Mouse (Mus musculus): ENCODE measurements around the gene Secisbp2. TPM values are rescaled to one million over a fixed set of nuclear protein-coding genes. Genes with fewer than 3 reads are reported as not detected.
A peak's percentile ranks its signal among the peaks of the same experiment; 100 is the strongest.
"Not testable (repeated sequence)": the region's sequence is repeated elsewhere in the genome, so short reads cannot be mapped to it uniquely, and the experiment has no call there.

Gene Secisbp2
- polyA plus RNA-seq, 1 experiment from 2014 or later, result 31.1 TPM

DNA sequence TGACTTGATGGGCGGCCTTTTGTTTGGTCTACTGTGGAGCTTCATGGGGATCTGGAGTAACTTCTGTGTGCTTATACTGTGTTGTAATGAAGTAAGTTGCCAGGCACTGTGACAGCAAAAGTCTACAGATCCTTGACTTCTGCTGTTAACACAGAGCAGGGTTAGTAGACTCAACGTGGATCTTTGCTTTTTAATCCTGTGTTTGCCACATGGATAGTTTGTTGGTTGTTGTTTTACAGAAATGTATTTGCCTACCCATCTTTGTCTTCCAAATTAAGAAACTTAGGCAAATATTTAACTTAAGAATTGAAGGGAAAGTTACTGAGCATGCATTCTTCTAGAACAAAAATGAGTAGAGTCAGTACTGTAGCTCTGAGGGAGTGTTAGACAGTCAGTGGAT, 12.1 kb downstream of the Secisbp2 start:
- H3K4me3 ChIP-seq, result no peak overlapping the region
- 93% methylated on average over 2 of the region's 2 CpGs for WGBS
- no peak overlapping the region for H3K27ac ChIP-seq
- H3K9me3 ChIP-seq, result no peaks in the 10 kb centered on the region
- H3K4me1 ChIP-seq, result no peaks in the 10 kb centered on the region
- no peaks in the 10 kb centered on the region for H3K27me3 ChIP-seq
- no peak overlapping the region for H3K9ac ChIP-seq
- no peak overlapping the region for H3K4me2 ChIP-seq
- H3K36me3 ChIP-seq, result peaks cover 87% of the 10 kb centered on the region
- ATAC-seq (ENCODE audit: borderline replicate concordance, extremely low read depth, low FRiP score, low TSS enrichment), result no peak

DNA sequence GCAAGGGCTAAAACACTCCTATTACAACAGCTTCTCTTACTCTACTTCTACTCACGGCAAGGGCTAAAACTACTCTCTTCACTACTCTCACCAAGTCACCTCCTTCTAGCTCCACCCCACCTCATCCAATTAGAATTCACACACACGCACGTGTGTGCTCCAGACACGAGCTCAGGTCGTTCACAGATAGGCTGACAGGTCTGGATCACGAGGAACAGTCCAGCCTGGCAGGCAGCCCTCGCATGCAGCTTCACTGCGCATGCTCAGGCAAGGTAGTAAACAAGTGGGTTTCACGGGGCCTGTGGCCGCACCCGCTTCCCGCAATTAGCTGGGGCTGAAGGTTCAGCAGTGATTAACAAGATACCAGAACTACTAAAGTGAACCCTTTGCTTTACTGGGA, 16.7 kb downstream of the Secisbp2 start:
- not testable (repeated sequence) for H3K9me3 ChIP-seq; H3K4me1 ChIP-seq; ATAC-seq (ENCODE audit: borderline replicate concordance, extremely low read depth, low FRiP score, low TSS enrichment); H3K9ac ChIP-seq; H3K27ac ChIP-seq; H3K27me3 ChIP-seq; H3K4me2 ChIP-seq; H3K4me3 ChIP-seq
- WGBS, result 88% methylated on average over 12 of the region's 12 CpGs
- peaks cover 74% of the 10 kb centered on the region for H3K36me3 ChIP-seq

DNA sequence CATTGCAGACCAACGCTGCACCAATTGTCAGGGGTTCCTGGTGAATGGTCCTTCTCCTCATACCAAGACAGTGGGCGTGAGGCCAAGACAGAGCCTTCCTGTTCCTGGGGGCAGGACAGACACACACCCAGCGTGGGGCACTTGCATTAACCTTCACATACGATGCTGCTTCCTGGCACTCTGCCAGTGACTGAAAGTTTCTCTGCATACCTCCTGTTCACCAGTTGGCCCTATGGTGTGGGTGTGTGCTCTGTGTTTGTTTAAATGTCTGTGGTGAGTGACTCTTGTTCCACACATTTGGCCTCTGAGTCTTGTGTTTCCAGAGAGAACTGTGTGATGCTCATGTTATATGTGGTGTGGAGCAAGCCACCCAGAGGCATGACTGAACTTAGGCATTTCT, 25.1 kb downstream of the Secisbp2 start:
- H3K9me3 ChIP-seq, result no peaks in the 10 kb centered on the region
- WGBS, result 56% methylated on average over 4 of the region's 4 CpGs
- no peak overlapping the region for H3K9ac ChIP-seq
- peaks cover 85% of the 10 kb centered on the region for H3K36me3 ChIP-seq
- no peak overlapping the region for H3K4me2 ChIP-seq
- H3K4me3 ChIP-seq, result no peak overlapping the region
- 0 out of 2 replicates have a peak, but pooled peaks have one; percentile 46 for ATAC-seq (ENCODE audit: borderline replicate concordance, extremely low read depth, low FRiP score, low TSS enrichment)
- H3K27ac ChIP-seq, result no peak overlapping the region
- no peaks in the 10 kb centered on the region for H3K27me3 ChIP-seq
- H3K4me1 ChIP-seq, result no peaks in the 10 kb centered on the region

DNA sequence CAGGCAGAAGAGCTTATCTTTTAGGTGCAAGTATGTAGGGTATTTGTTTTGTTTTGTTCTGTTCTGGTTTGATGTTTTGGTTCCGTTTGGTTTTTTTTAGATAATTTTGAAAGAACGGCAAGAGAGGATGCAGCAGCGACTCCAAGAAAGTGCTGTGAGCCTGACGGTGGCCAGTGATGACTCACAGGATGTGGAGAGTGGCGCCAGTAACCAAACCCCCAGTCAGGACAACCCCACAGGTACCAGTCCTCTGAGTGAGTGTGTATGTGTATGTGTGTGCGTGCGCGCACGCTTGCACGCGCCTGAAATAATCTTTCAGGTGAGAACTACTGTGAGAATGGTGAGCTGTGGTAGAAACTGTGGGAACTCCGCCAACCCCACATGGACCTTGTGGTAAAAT, 25.5 kb downstream of the Secisbp2 start:
- ATAC-seq (ENCODE audit: borderline replicate concordance, extremely low read depth, low FRiP score, low TSS enrichment), result no peak
- no peak overlapping the region for H3K9ac ChIP-seq
- H3K27ac ChIP-seq, result no peak overlapping the region
- no peak overlapping the region for H3K4me2 ChIP-seq
- peaks cover 86% of the 10 kb centered on the region for H3K36me3 ChIP-seq
- no peaks in the 10 kb centered on the region for H3K27me3 ChIP-seq
- WGBS, result 89% methylated on average over 12 of the region's 12 CpGs
- no peak overlapping the region for H3K4me3 ChIP-seq
- no peaks in the 10 kb centered on the region for H3K4me1 ChIP-seq
- H3K9me3 ChIP-seq, result no peaks in the 10 kb centered on the region

DNA sequence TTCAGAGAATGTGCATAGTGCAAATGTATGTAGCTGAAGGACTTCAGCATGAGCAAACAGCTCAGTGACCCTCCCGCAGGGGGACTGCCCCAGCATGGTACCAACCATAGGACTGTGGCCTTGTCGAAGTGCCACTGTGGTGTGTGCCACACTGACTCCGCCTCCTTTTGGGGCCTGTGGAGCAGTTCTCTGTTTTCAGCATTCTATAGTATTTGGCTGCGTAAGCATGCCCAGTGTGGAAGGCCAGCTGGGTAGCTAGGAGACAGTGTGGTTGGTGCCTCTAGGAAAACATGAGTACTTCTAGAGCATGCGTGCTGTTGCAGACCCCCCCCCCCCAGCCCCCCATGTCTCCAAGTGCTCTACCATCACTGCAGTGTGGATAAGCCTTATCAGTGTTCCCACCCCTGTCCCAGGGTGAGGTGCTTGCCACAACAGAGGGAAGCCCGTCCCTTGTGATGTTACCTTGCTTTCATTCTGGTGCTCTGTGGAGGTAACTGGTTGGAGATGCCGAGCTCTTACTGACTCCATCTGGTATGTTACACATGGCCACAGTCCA, 26.2 kb downstream of the Secisbp2 start:
- Histone ChIP-seq H3K4me2 (no peak overlapping the region), H3K27ac (no peak overlapping the region), H3K9me3 (no peaks in the 10 kb centered on the region), H3K4me3 (no peak overlapping the region), H3K36me3 (peaks cover 92% of the 10 kb centered on the region), H3K9ac (no peak overlapping the region), H3K27me3 (no peaks in the 10 kb centered on the region), H3K4me1 (no peaks in the 10 kb centered on the region)
- 85% methylated on average over 7 of the region's 7 CpGs for WGBS
- ATAC-seq (ENCODE audit: borderline replicate concordance, extremely low read depth, low FRiP score, low TSS enrichment), result no peak

DNA sequence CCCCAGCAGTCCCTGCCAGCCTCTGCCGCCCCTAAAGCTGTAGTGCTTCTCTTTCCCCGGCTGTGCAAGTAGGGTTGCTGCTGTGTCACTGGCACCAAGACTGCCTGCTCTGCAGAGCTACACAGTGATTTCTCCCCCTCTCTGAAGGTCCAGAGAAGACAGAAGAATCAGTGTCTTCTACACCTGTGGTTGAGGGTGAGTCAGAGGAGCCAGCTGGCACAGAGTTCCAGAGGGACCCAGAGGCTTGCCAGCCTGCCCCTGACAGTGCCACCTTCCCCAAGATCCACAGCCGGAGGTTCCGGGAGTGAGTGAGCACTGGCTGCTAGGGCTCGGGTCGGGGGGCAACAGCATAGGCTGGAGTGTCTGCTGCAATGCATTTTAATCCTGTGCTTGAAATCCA, 27.2 kb downstream of the Secisbp2 start:
- 86% methylated on average over 6 of the region's 6 CpGs for WGBS
- Histone ChIP-seq H3K27me3 (no peaks in the 10 kb centered on the region), H3K36me3 (peaks cover 94% of the 10 kb centered on the region), H3K4me1 (no peaks in the 10 kb centered on the region), H3K27ac (no peak overlapping the region), H3K9ac (no peak overlapping the region), H3K4me3 (no peak overlapping the region), H3K9me3 (no peaks in the 10 kb centered on the region), H3K4me2 (no peak overlapping the region)
- ATAC-seq (ENCODE audit: borderline replicate concordance, extremely low read depth, low FRiP score, low TSS enrichment), result no peak

DNA sequence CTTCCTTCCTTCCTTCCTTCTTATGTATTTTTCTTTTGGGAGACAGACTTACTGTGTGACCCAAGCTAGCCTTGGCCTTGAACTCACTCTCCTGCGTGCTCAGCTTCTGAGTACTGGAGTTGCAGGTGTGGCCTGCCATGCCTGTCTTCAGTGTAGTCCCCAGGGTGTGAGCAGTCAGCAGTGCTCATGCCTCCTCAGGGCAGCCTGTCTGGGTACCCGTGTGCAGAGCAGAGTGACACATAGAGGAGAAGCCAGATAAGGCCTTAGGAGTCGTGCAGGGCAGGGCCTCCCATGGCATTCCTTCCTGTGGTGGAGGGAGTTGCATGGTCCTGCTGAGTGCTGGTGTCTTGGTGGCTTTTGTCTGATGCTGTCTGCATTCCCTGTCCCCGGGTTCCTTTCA, 27.8 kb downstream of the Secisbp2 start:
- H3K4me3 ChIP-seq, result no peak overlapping the region
- H3K27me3 ChIP-seq, result no peaks in the 10 kb centered on the region
- no peaks in the 10 kb centered on the region for H3K4me1 ChIP-seq
- peaks cover 92% of the 10 kb centered on the region for H3K36me3 ChIP-seq
- no peak overlapping the region for H3K27ac ChIP-seq
- H3K9ac ChIP-seq, result no peak overlapping the region
- no peaks in the 10 kb centered on the region for H3K9me3 ChIP-seq
- 83% methylated on average over 4 of the region's 4 CpGs for WGBS
- no peak for ATAC-seq (ENCODE audit: borderline replicate concordance, extremely low read depth, low FRiP score, low TSS enrichment)
- H3K4me2 ChIP-seq, result no peak overlapping the region

DNA sequence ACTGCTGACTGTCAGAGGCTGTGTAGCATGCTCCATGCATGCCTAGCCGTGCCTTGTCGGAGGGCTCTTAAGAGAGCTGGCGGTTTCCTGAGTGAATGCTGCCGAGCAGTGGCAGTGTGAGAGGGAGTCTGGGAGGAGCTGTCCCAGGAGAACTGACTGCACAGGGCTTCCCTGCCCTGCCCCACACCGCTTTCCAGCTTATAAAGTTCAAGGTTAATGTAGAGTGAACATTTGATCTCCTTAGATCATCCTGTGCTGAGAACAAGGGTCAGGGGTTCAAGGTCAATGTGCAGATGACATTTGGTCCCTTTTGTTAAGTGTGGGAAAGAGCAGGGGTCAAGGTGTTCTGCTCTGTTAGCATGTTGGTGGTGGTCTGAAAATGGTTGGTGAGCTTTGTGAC, 29.6 kb downstream of the Secisbp2 start:
- Histone ChIP-seq H3K4me1 (no peaks in the 10 kb centered on the region), H3K4me2 (no peak overlapping the region), H3K4me3 (no peak overlapping the region), H3K36me3 (peaks cover 93% of the 10 kb centered on the region), H3K9ac (no peak overlapping the region), H3K9me3 (no peaks in the 10 kb centered on the region), H3K27ac (no peak overlapping the region), H3K27me3 (no peaks in the 10 kb centered on the region)
- no peak for ATAC-seq (ENCODE audit: borderline replicate concordance, extremely low read depth, low FRiP score, low TSS enrichment)
- WGBS, result 79% methylated on average over 5 of the region's 5 CpGs

DNA sequence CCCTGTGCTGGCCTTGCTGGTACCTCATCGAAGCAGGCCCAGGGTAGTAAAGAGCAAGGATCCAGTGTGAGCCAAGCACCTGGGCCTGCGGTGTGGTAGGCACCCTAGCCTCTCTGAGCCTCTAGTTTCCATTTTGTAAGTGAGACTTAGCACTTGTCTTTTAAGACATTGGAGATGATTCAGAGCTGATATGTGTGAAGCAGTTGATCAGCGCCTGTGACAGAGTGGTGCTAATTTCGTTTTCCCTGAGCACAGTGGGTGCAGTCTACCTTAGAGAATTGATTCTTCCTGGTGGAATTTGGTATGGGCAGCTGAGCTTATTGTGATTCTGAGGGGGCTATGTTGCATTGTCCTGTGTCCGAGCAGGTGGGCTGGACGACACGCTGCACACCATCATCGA, 30.1 kb downstream of the Secisbp2 start:
- Histone ChIP-seq H3K27me3 (no peaks in the 10 kb centered on the region), H3K36me3 (peaks cover 93% of the 10 kb centered on the region), H3K4me3 (no peak overlapping the region), H3K4me2 (no peak overlapping the region), H3K9me3 (no peaks in the 10 kb centered on the region), H3K27ac (no peak overlapping the region), H3K4me1 (no peaks in the 10 kb centered on the region), H3K9ac (no peak overlapping the region)
- no peak for ATAC-seq (ENCODE audit: borderline replicate concordance, extremely low read depth, low FRiP score, low TSS enrichment)
- WGBS, result 90% methylated on average over 8 of the region's 8 CpGs

DNA sequence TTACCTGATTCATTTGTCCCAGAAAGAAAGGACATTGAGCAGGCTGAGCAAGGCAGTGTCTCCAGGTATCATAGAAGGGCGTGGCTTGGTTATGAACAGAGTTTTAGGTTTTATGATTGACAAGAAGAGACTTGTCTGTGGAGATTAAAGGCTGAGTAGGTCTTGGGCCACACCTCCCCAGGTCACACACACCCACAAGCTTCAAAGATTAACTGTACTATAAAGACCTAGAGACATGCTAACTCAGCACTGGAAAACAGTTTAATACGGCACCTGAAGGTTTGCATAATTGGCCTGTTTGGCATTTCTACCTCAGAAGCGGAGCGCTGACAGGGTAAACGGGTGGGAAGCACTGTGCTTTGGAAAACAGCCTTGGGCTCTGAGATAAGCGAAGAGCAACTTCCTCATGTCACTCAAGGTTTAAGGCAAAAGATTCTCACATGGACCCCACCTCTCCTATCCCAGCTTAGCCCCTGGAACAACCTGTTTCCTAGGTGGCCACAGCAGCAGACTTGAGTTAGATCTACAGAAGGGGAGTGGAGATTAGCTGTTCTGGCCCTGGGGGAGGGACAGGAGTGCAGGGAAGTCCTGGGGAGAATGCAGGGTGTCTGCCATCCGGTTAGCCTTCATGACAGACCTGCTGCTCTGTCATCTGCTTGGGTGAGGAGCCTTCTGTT, 33.9 kb downstream of the Secisbp2 start:
- H3K4me1 ChIP-seq, result no peaks in the 10 kb centered on the region
- no peak for ATAC-seq (ENCODE audit: borderline replicate concordance, extremely low read depth, low FRiP score, low TSS enrichment)
- no peaks in the 10 kb centered on the region for H3K27me3 ChIP-seq
- H3K4me2 ChIP-seq, result no peak overlapping the region
- no peak overlapping the region for H3K27ac ChIP-seq
- H3K9ac ChIP-seq, result no peak overlapping the region
- WGBS, result 91% methylated on average over 7 of the region's 7 CpGs
- no peak overlapping the region for H3K4me3 ChIP-seq
- no peaks in the 10 kb centered on the region for H3K9me3 ChIP-seq
- peaks cover 73% of the 10 kb centered on the region for H3K36me3 ChIP-seq

DNA sequence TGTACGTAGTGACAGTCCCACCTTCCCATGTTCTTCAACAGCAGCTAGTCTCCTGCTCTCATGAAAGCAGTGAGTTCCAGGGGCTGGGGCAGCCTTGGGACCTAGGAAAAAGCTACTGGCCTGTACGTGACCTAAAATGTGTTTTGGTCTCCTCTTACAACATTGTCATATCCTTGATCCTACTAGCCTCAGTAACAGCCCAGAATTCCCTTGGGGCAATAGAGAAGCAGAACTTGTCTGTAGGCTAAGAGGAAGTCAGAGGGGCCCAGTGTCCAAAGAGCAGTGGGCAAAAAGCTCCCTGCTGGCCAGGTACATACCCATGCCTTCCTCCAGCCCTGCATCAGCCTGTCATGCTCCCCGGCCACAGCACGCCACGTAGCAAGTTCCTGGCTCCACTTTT, 35.5 kb downstream of the Secisbp2 start:
- ATAC-seq (ENCODE audit: borderline replicate concordance, extremely low read depth, low FRiP score, low TSS enrichment), result no peak
- no peak overlapping the region for H3K9ac ChIP-seq
- H3K27me3 ChIP-seq, result no peaks in the 10 kb centered on the region
- WGBS, result 89% methylated on average over 5 of the region's 5 CpGs
- no peak overlapping the region for H3K4me2 ChIP-seq
- H3K27ac ChIP-seq, result no peak overlapping the region
- H3K4me1 ChIP-seq, result no peaks in the 10 kb centered on the region
- no peaks in the 10 kb centered on the region for H3K9me3 ChIP-seq
- peaks cover 57% of the 10 kb centered on the region for H3K36me3 ChIP-seq
- H3K4me3 ChIP-seq, result no peak overlapping the region

DNA sequence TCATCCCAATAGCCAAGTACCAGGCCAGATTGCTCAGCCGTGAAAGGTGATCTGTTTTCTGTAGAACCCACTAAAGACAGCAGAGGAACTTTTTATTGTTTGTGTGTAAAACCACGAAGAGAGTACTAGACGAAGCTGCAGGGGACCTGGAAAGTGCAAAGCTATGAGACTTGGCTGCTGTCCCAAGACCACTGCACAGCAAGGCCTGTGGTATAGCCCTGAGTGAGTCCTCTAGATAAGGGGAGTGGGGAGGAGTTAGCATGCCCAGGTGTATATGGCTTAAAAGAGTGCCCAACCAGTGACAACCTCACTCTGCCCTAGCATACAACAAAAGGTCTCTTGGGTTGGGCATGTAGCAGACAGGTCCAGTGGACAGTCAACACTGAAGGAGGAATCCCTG, 37.2 kb downstream of the Secisbp2 start:
- Histone ChIP-seq H3K27ac (no peak overlapping the region), H3K4me3 (no peak overlapping the region), H3K4me1 (no peaks in the 10 kb centered on the region), H3K4me2 (no peak overlapping the region), H3K9ac (no peak overlapping the region), H3K27me3 (no peaks in the 10 kb centered on the region), H3K9me3 (no peaks in the 10 kb centered on the region), H3K36me3 (peaks cover 41% of the 10 kb centered on the region)
- 43% methylated on average over 3 of the region's 3 CpGs for WGBS
- ATAC-seq (ENCODE audit: borderline replicate concordance, extremely low read depth, low FRiP score, low TSS enrichment), result no peak

DNA sequence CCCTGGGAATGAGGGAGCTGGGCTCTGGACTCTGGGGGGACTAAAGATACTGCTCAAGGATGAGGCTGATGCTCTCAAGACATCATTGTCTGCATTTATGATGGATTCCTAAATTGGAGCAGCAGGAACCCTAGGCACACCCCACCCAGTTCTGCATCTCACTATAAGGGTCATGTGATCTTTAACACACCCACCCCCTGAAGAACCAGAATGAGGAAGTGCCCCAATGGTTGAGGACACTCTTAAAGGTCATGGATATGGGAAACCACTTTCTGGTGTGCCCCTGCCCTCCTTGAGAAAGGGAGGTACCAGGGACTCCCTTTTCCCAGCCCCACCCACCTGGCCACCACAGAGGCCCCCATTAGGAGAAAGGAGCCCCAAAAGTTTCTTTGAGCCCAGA, 45.0 kb downstream of the Secisbp2 start:
- Histone ChIP-seq H3K27ac (no peak overlapping the region), H3K4me1 (no peaks in the 10 kb centered on the region), H3K27me3 (no peaks in the 10 kb centered on the region), H3K36me3 (no peaks in the 10 kb centered on the region), H3K4me2 (no peak overlapping the region), H3K9ac (no peak overlapping the region), H3K9me3 (no peaks in the 10 kb centered on the region), H3K4me3 (no peak overlapping the region)
- no peak for ATAC-seq (ENCODE audit: borderline replicate concordance, extremely low read depth, low FRiP score, low TSS enrichment)
